Mouse (Mus musculus): ENCODE data around the gene Anxa2. TPM values are rescaled to one million over a fixed set of nuclear protein-coding genes. Genes with fewer than 3 reads are reported as not detected.

Gene Anxa2
- polyA plus RNA-seq, 3 experiments from 2014 or later, result 114 to 717 (median 120) TPM

DNA sequence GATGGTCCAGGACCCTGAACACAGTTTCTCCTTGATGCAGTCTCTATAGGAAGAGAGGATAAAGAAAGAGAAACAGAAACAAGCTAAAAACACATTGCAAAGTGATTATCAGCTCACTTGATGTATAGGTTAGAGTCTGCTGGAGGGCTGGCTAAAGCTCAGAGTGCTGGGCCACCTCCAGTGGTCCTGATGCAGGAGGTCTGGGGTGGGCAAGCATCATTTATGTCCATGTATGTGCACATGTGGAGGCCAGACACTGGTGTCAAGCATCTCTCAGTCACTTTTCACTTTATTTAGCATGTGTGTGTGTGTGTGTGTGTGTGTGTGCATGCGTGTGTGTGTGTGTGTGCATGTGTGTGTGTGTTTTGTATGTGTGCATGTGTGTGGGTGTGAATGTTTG, 59.3 kb downstream of the Anxa2 start:
- ATAC-seq, result no peak

DNA sequence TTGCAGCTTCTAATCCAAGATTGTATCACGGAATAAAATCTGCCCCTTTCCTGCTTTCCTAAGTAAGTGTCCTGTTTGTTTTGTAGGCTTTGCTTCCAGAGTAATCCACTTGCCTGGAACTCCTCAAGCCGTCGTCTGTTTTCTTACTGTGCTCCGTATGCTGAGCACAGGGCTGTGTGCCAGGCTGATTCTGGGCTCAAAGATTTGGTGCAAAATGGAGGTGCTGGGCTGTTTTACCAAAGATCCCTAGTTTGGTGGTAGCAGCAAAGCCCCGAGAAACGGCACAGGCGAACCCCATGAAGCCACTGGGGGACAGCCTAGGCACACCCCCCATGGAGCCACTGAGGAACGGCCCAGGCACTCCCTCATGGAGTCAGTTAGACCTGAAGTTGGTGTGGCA, 60.8 kb downstream of the Anxa2 start:
- ATAC-seq, result no peak

DNA sequence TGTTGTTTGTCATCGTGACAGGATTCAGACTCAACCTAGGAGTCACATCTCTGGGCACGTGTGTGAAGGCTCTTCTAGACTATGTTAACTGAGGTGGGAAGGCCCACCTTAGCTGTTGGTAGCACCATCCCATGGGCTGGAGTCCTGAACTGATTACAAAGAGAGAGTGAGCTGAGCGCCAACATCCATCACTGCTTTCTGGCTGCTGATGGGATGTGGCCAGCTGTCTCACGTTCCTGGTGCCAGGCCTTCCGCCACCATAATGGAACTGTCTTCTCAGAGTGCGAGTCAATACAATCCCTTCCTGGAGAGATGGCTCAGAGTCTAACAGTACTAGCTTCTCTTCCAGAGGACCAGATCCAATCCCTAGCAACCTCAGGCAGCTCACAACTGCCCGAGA, 62.0 kb downstream of the Anxa2 start:
- ATAC-seq, result no peak

DNA sequence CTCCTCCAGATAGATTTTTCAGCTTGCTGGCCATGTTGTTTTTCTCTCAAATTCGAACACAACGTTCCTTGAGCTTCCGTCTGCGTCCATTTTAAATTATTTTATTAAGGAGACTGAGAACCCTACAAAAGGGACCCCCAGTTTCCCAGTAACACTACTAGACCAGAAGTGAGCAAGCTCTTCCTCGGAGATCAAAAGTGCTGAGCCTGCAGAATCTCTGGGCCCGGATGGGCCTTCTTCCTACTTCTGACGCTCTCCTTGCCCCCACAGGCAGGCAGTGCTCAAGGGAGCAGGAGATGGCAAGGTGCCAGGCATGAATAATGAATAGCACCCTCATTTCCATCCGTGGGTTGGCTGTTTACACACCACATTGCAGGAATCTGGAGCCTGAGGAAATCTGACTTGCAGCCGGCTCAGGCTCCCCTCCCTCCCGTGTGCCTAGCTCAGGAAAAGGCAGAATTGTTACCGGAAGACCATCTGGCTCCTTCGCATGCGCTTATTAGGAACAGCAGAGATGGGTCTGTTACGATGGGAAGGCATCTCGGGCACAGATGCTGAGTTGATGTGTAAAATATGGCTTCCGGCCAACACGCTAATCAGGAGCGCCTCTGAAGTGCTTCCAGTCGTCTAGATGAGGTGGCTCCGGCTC, 64.1 kb downstream of the Anxa2 start:
- ATAC-seq, result no peak

Other genes with a start within 250 kb of the Anxa2 start
- gene Ice2, start 55.7 kb upstream of the Anxa2 start, polyA plus RNA-seq (2017; shearing (Covaris generic)), result 10 to 100 TPM; 11.1 to 22.0 (median 21.5) TPM

Measured in inflammation-experienced regulatory T-cells, adult 6 months (primary cell).